Mouse (Mus musculus) kidney, adult 2 months (tissue): ENCODE measurements around the gene Car5a. TPM values are rescaled to one million over a fixed set of nuclear protein-coding genes. Genes with fewer than 3 reads are reported as not detected.

Source experiments
- DNase-seq: peaks from one replicate; pipeline ENCODE4 v3.0.0; 2021
- H3K27ac ChIP-seq: fragments of 200-500 bp; 2 replicates; pipeline ENCODE4 v1.5.1; 2012; ENCODE audit warnings: low read depth, low read length, control low read depth, inconsistent platforms; ENCODE audit not compliant: insufficient read depth
- H3K27me3 ChIP-seq: fragments of 200-500 bp; replicated peaks from 2 replicates; pipeline ENCODE4 v1.6.1; 2012; ENCODE audit warnings: mild to moderate bottlenecking, moderate library complexity, low read length, inconsistent platforms; ENCODE audit not compliant: control insufficient read depth, insufficient read depth
- H3K36me3 ChIP-seq: fragments of 200-500 bp; 2 replicates; pipeline ENCODE4 v1.6.1; 2012; ENCODE audit warnings: mild to moderate bottlenecking, moderate library complexity, low read length, inconsistent platforms; ENCODE audit not compliant: control insufficient read depth, insufficient read depth
- H3K4me1 ChIP-seq: fragments of 200-500 bp; 2 replicates; pipeline ENCODE4 v1.6.1; 2011; ENCODE audit warnings: low read length; ENCODE audit not compliant: control insufficient read depth, insufficient read depth
- H3K4me3 ChIP-seq: fragments of 200-500 bp; 2 replicates; pipeline ENCODE4 v1.5.1; 2011; ENCODE audit warnings: mild to moderate bottlenecking, low read depth, low read length, control low read depth; ENCODE audit not compliant: insufficient read depth
- CTCF ChIP-seq: fragments of 200-500 bp; conservative IDR thresholded peaks from 2 replicates; pipeline ENCODE4 v1.5.1; 2011; ENCODE audit warnings: low read depth, mild to moderate bottlenecking, control low read depth, low read length, moderate library complexity, mixed read lengths; ENCODE audit not compliant: insufficient read depth, insufficient read length
- POLR2A ChIP-seq: fragments of 200-500 bp; IDR thresholded peaks from one replicate; pipeline ENCODE4 v1.6.1; 2011; ENCODE audit warnings: low read depth, low read length, control low read depth
- WGBS: fragments of 180-500 bp; shearing (Covaris S2); methylation state at CpG from one replicate; pipeline ENCODE4 v1.1.7; 2018; 5-methylcytosine and 5-hydroxymethylcytosine counted together
- polyA plus RNA-seq: library from polyadenylated mRNA; depleted of rRNA; stranded (reverse); fragments of >200 nt; gene quantifications from 2 replicates; pipeline ENCODE4 v1.2.3, GENCODE M21; 2012

The Car5a gene
- polyA plus RNA-seq, 1 experiment, result 13.4 TPM

GRCm38 (mm10) chr8:121905420-121905819 lies 39.3 kb downstream of the Car5a start:
- no peak overlapping the region for H3K4me3 ChIP-seq

GRCm38 (mm10) chr8:121904999-121905398 lies 39.7 kb downstream of the Car5a start:
- TF ChIP-seq CTCF, result no peak
- no peak for TF ChIP-seq POLR2A
- no peak overlapping the region for H3K27ac ChIP-seq
- DNase-seq, result no peak
- no peak overlapping the region for H3K4me3 ChIP-seq
- no peaks in the 10 kb centered on the region for H3K4me1 ChIP-seq
- H3K27me3 ChIP-seq, result no peaks in the 10 kb centered on the region
- WGBS, result 83% methylated on average over 9 of the region's 9 CpGs
- H3K36me3 ChIP-seq, result no peaks in the 10 kb centered on the region

More at GRCm38 (mm10) chr8:121905420-121905819, 39.3 kb downstream of the Car5a start:
- no peak overlapping the region for H3K27ac ChIP-seq
- no peaks in the 10 kb centered on the region for H3K4me1 ChIP-seq
- H3K27me3 ChIP-seq, result no peaks in the 10 kb centered on the region
- WGBS, result 48% methylated on average over 1 of the region's 1 CpGs
- no peak for TF ChIP-seq CTCF
- TF ChIP-seq POLR2A, result no peak
- H3K36me3 ChIP-seq, result no peaks in the 10 kb centered on the region
- no peak for DNase-seq

- no peak overlapping the region for H3K4me3 ChIP-seq
- no peaks in the 10 kb centered on the region for H3K27me3 ChIP-seq
- no peaks in the 10 kb centered on the region for H3K36me3 ChIP-seq
- TF ChIP-seq POLR2A (no peak), CTCF (no peak)
- H3K4me1 ChIP-seq, result no peaks in the 10 kb centered on the region
- H3K27ac ChIP-seq, result no peak overlapping the region
- WGBS, result 79% methylated on average over 6 of the region's 6 CpGs
- no peak for DNase-seq
Observed at GRCm38 (mm10) chr8:121903977-121904376, 40.7 kb downstream of the Car5a start.

- Histone ChIP-seq H3K4me3 (no peak overlapping the region), H3K27me3 (no peaks in the 10 kb centered on the region), H3K27ac (no peak overlapping the region), H3K4me1 (no peaks in the 10 kb centered on the region), H3K36me3 (no peaks in the 10 kb centered on the region)
- 52% methylated on average over 8 of the region's 8 CpGs for WGBS
- peak; percentile 30 for DNase-seq
- TF ChIP-seq POLR2A, result no peak
Observed at GRCm38 (mm10) chr8:121901498-121902236, 43.0 kb downstream of the Car5a start.

GRCm38 (mm10) chr8:121899180-121900044 lies 45.3 kb downstream of the Car5a start:
- H3K27me3 ChIP-seq, result no peaks in the 10 kb centered on the region
- H3K27ac ChIP-seq, result no peak overlapping the region
- no peak for DNase-seq
- H3K4me3 ChIP-seq, result no peak overlapping the region
- WGBS, result 89% methylated on average over 18 of the region's 18 CpGs
- no peaks in the 10 kb centered on the region for H3K36me3 ChIP-seq
- H3K4me1 ChIP-seq, result no peaks in the 10 kb centered on the region
- TF ChIP-seq POLR2A, result no peak
- TF ChIP-seq CTCF, result no peak

- Histone ChIP-seq H3K36me3 (no peaks in the 10 kb centered on the region), H3K4me1 (no peaks in the 10 kb centered on the region), H3K27ac (no peak overlapping the region), H3K27me3 (no peaks in the 10 kb centered on the region), H3K4me3 (no peak overlapping the region)
- 21% methylated on average over 4 of the region's 4 CpGs for WGBS
- TF ChIP-seq POLR2A (no peak), CTCF (no peak)
- DNase-seq, result peak; percentile 69
Observed at GRCm38 (mm10) chr8:121898401-121898931, 46.2 kb downstream of the Car5a start.

- H3K27ac ChIP-seq, result peak overlapping the region; percentile 14; the same call in 1 of the 2 replicates
- H3K4me3 ChIP-seq, result no peak overlapping the region
- 19% methylated on average over 7 of the region's 7 CpGs for WGBS
Observed at GRCm38 (mm10) chr8:121897871-121898381, 46.8 kb downstream of the Car5a start.

More at GRCm38 (mm10) chr8:121897871-121898381, 46.8 kb downstream of the Car5a start:
- Histone ChIP-seq H3K27me3 (no peaks in the 10 kb centered on the region), H3K36me3 (no peaks in the 10 kb centered on the region), H3K4me1 (no peaks in the 10 kb centered on the region)
- DNase-seq, result peak; percentile 79
- TF ChIP-seq CTCF, result no peak
- TF ChIP-seq POLR2A, result no peak
